Mouse (Mus musculus) testis, postnatal 10 days (tissue): Measurements from ENCODE around the gene Armc9.
A peak's percentile ranks its signal among the peaks of the same experiment; 100 is the strongest.

Source experiments
- DNase-seq: peaks from one replicate; pipeline ENCODE4 v3.0.0; 2021; ENCODE audit warnings: low spot score

Armc9 gene

GRCm38 (mm10) chr1:86154133-86154823 is at the start of gene Armc9:
TSS of gene Armc9 (plus strand) at chr1:86154780.
- peak; percentile 95 for DNase-seq

DNA sequence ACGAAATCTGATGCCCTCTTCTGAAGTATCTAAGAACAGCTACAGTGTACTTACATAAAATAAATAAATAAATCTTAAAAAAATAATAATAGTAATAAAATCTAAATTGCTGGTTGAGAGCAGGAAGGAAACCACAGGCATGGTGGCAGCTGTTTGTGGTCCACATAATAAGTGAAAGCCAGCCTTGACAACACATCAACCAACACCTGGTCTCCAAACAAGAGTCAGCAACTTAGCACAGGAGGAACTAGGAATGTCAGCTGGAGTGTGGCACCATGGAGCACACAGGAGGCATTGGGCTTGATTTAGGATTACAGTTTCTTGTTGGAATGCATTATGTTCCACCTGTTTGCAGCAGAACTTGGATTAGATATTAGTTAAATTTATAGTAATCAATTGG is 49.5 kb upstream of the Armc9 start:
- DNase-seq: no peak

GRCm38 (mm10) chr1:86111779-86112178 is 42.8 kb upstream of the Armc9 start, which contains the start of gene Htr2b:
TSS of gene Htr2b (minus strand) at chr1:86111970.
- DNase-seq: peak; percentile 50

- DNase-seq: no peak
Measured at GRCm38 (mm10) chr1:86114141-86114540, 40.4 kb upstream of the Armc9 start.

- DNase-seq: no peak
Measured at GRCm38 (mm10) chr1:86119549-86119948, 35.0 kb upstream of the Armc9 start.

DNA sequence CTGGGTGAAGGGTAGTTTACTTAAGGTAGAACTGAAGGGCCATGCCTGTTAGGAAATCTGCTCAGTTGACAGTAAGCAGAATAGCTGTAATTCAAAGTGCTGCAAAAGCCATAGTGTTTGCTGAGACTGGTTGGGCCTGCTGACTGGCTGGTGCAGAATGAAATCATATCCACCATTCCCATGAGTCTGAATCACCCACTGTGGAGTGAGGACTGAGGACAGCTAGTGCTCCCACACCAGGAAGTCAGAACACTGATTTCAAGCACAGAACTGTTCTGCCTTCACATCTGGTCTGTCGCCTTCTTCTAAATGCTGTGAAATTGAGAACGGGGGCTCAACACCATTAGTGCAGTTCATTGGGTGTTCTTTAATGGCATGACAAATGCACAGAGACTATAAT is 28.5 kb upstream of the Armc9 start:
- DNase-seq: no peak

DNA sequence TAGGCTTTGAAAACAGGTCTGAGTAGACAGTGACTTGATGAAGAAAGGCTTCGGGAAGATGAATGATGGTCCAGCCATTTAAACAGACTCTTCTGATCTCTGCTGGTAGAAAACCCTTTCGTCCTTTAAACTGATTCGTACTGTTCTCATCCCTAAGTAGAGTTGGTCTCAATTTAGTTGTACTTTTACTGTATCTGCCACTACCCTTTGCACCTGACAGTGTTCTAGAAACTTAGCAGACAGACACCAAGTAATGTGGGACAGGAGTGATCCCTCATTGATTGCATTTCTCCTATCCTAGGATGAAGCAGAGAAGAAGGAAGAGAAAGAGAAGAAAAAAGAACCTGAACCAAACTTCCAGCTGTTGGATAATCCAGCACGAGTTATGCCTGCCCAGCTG is 21.2 kb upstream of the Armc9 start, which contains the start of gene Gm21972:
Gene Gm21972, plus strand, starts transcription at position 301 of the 400 bp plus-strand sequence.
- no peak for DNase-seq

DNA sequence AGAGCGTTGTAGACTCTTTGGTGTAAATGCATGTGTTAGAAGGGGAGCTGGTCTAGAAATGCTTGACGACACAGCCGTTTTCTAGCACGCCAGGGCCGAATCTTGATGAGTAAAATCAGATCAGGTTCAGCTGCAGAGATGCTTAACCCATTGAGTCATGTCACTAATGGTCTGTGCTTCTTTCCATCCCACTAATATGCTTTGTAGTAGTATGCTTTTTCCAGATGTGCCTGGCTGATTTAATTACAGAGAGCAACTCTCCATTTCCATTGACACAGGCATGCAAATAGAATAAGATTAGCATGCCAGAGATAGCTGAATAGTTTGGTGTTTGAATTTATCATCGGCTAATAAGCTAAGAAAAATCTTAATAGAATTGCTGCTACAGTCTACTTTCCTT is 19.3 kb upstream of the Armc9 start:
- DNase-seq: no peak

- DNase-seq: no peak
Measured at GRCm38 (mm10) chr1:86141081-86141480, 13.5 kb upstream of the Armc9 start.

- no peak for DNase-seq
Measured at GRCm38 (mm10) chr1:86143165-86143564, 11.4 kb upstream of the Armc9 start.

DNA sequence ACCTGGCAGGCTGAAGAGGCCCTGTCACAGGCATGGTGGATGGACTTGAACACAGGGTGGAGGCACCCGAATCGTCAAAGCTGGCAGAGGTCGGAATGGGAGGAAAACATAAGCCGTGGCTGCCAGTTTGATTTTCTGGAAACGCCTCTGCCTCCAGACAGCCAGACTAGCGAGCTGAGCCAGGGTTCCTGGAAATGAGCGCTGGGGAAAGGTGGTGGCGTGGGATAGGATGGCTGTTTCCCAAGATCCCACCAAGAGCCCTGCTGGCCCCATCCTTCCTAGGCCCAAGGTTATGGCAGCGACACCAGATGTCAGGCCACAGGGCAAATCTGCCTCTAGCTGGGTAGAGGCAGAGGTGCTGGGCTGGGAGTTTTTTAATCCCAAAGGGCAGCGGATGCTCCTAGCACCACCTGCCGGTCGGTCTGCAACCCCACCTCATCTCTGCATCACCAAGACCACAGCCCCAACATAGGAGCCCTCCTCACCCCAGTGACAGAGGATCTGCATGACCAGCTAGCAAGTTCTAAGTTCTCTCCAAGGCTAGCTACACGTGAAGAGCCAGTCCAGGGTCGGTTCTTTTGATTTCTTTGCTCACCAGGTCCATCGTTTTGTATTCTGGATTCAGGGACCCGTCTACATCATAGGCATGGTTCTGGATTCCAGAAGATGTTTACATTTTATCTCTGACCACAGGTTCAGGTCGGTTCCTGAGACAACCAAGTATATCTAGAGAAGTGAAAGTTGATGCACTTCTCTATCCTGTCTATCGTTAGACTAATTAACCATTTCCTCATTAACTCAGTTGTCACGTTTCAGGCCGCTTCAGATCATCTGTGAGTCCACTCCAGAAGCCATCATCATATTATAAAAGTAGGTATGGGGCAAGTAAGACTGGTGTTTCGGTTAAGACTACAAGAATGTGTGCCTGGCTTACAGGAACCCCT is 10.3 kb upstream of the Armc9 start:
- peak; percentile 50 for DNase-seq

DNA sequence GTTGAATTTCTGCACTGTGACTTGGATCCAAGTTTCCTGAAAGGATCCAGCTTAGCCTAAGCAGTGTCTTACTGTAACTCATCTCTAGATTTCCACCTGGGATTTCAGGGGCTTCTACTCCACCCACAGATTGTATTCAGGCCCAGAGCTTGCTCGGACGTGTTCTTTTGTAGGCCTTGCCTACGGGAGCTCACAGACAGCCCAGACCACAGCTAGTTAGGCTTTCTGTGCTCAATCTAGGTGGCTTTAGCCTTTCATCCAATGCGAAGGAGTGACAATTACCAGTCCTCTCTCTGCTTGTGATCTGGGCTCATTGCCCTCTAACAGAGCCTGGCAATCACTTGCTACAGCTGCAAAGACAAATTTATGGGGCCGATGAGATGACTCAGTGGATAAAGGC is 8.3 kb upstream of the Armc9 start:
- DNase-seq: no peak

DNA sequence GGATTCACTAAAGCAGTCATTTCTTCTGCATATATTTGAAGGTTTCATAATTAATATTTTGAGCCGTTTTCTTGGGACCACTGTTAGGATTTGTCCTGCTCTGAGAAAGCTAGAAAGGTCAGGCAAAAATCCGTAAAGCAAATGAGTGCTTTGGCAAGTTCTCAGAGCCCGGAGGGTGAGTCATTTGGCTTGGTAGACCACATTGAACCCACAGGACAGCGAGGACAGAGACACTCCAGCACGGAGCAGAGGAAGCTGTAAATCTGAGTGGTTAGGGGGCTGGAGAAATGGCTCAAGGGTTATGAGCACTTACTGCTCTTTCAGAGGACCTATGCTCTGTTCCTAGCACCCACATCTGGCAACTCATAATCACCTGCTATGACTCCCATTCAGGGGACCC is 7.0 kb upstream of the Armc9 start:
- no peak for DNase-seq

DNA sequence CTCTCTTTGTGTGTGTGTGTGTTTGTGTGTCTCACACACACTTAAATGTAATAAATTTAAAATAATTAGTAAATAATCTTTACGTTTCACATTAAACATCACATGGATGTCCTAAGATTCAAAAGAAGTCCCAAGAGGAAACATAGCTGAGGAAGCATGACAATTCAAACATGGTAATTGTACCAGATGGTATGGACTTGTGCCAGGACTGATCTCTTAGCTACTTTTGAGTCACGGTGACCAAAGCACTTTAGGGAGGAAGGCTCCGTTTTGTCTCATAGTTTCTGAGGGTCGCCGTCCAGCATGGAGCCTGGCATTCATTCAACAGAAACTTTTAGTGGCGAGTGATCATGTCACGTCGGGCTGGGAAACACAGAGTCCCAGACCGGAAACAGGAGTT is 6.4 kb upstream of the Armc9 start:
- DNase-seq: no peak

DNA sequence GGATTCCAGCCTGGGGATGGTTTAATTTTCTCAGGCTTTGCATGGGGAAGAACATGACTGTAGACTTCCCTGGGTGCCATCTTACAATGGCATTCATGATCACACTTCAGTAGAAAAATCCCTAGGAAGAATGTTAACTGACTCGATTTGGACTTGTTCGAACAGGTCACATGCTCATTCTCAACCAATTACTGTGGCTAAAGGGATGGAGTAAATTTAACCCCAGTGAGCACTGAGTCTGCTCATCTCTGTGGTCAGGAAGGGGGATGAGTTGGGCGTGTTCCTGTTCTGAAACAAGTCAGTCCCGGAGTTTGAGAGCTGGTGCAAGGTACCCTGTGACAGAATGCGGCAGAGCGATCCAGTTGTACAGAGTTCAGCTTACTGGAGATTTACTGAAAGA is 3.7 kb upstream of the Armc9 start:
- no peak for DNase-seq

DNA sequence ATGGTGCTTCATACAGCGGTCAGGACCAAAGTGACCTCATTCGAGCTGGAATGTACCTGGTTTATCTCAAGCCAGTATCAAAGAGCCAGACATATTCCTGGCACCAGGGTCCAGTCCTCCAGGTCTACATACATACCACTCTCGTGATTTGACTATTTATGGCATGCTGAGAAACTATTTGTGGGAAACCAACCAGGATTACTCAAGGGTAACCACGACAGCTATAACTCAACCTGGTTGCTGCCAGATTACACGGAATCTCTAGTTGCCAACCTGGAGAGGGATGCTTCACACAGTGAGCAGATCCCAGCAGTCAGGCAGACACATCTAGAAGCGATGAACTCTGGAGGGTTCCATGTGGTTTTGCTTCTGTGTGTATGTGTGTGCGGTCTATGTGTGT is 3.2 kb upstream of the Armc9 start:
- no peak for DNase-seq

DNA sequence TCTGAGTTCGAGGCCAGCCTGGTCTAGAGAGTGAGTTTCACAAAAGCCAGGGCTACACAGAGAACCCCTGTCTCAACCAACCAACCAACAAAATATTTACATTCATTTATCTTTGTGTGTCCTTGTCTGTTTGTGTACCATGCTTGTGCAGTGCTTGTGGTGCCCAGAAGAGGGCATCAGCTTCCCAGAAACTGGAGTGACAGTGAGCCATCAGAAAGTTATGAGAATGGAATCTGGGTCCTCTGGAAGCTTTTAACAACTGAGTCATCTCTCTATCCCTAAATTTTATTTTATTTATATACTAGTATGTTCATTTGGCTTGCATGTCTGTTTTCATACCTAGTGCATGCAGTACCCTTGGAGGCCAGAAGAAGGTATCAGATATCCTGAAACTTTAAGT is 2.0 kb upstream of the Armc9 start:
- no peak for DNase-seq

- DNase-seq: no peak
Measured at GRCm38 (mm10) chr1:86154824-86155164, 214 bp downstream of the Armc9 start.

DNA sequence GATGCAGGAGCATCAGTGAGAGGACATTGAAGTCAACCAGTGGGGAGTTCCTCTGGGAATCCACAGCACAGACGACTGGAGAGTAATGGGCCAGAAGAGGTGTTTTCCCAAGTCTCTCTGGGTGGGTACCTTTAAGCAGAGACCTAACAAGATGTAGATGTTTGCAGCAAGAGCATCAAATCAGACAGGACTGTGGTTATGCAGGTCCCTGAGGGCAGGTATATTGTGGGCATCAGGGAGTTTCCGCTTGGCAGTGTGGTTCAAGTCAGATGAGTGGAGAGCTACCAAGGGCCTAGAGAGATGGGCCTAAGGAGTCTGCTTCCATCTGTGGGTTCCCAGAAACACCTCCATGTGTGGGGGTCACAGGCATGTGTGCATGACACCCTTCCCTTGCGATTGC is 1.5 kb downstream of the Armc9 start:
- DNase-seq: no peak

- no peak for DNase-seq
Measured at GRCm38 (mm10) chr1:86156595-86156994, 2.0 kb downstream of the Armc9 start.

DNA sequence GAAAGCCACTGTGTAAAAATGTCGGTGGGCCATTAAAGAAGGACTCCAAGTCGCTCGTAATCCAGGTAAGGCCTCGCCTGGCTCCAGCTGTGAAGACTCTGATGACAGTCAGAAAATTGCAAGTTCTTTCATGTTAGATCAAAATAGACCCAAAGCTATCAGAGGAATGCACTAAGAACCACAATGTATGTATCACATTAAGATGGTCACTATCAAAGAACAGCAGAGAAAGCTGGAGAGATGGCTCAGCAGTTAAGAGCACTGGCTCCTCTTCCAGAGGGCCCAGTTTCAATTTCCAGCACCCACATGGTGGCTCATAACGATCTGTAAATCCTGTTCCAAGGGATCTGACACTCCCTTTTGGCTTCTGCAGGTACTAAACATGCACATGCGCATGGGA is 5.5 kb downstream of the Armc9 start:
- DNase-seq: no peak

DNA sequence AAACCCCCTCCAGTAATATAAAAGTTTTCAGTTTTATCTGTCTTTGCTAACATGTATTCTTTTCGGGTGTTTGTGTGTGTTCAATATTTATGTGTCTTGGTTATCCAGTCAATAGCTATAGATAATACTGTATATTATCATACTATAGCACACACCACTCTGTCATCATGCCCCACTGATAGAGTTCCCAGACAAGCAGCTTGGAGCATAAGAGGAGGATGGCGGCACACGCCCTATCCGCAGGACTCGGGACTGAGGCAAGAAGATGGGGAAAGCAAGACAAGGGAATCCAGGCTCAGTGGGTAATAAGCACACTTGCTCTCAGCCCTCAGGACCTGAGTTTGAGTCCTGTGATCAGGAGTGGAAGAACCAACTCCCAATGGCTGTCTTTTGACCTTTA is 5.9 kb downstream of the Armc9 start:
- DNase-seq: no peak

GRCm38 (mm10) chr1:86161061-86161460 is 6.5 kb downstream of the Armc9 start:
- no peak for DNase-seq
